Mouse (Mus musculus) fibroblast of lung, adult 2 months (primary cell): ENCODE measurements around the gene Slc22a13.

Experiments used
- DNase-seq: peaks from one replicate; pipeline ENCODE4 v3.0.0-alpha.2; 2011; ENCODE audit warnings: low read depth

Gene Slc22a13

GRCm38 (mm10) chr9:119199151-119199861 lies 9.6 kb downstream of the Slc22a13 start:
- DNase-seq = no peak

GRCm38 (mm10) chr9:119192202-119192990 lies 16.5 kb downstream of the Slc22a13 start:
- DNase-seq = no peak

- DNase-seq = peak; percentile 43
Observed at GRCm38 (mm10) chr9:119181241-119181728, 27.6 kb downstream of the Slc22a13 start.

- no peak for DNase-seq
Observed at GRCm38 (mm10) chr9:119179292-119179691, 29.6 kb downstream of the Slc22a13 start.

GRCm38 (mm10) chr9:119167608-119168007 lies 41.3 kb downstream of the Slc22a13 start:
- DNase-seq = no peak

GRCm38 (mm10) chr9:119165548-119165947 lies 43.4 kb downstream of the Slc22a13 start:
- no peak for DNase-seq

GRCm38 (mm10) chr9:119164743-119165142 lies 44.2 kb downstream of the Slc22a13 start:
- no peak for DNase-seq

GRCm38 (mm10) chr9:119160689-119161088 lies 48.2 kb downstream of the Slc22a13 start:
- no peak for DNase-seq

- no peak for DNase-seq
Observed at GRCm38 (mm10) chr9:119158861-119159260, 50.0 kb downstream of the Slc22a13 start, which contains the start of gene Gm47289. Gene Gm47289, plus strand, starts transcription at chr9:119159161.

- peak; percentile 43 for DNase-seq
Observed at GRCm38 (mm10) chr9:119156278-119157201, 52.4 kb downstream of the Slc22a13 start, which contains the start of gene Acaa1b. Gene Acaa1b, minus strand, starts transcription at chr9:119157093.

- no peak for DNase-seq
Observed at GRCm38 (mm10) chr9:119155826-119156225, 53.1 kb downstream of the Slc22a13 start.

- no peak for DNase-seq
Observed at GRCm38 (mm10) chr9:119155416-119155815, 53.5 kb downstream of the Slc22a13 start.

- no peak for DNase-seq
Observed at GRCm38 (mm10) chr9:119151751-119152150, 57.1 kb downstream of the Slc22a13 start.

- no peak for DNase-seq
Observed at GRCm38 (mm10) chr9:119149601-119150000, 59.3 kb downstream of the Slc22a13 start.

GRCm38 (mm10) chr9:119146098-119146770 lies 62.7 kb downstream of the Slc22a13 start:
- no peak for DNase-seq

- no peak for DNase-seq
Observed at GRCm38 (mm10) chr9:119145638-119146037, 63.3 kb downstream of the Slc22a13 start.

- DNase-seq = no peak
Observed at GRCm38 (mm10) chr9:119145137-119145536, 63.8 kb downstream of the Slc22a13 start.

GRCm38 (mm10) chr9:119144696-119145095 lies 64.2 kb downstream of the Slc22a13 start:
- DNase-seq = no peak

GRCm38 (mm10) chr9:119143372-119143771 lies 65.5 kb downstream of the Slc22a13 start:
- no peak for DNase-seq
